Mouse (Mus musculus) retina, adult 2 months (tissue): Measurements from ENCODE around the gene Fxr2.

ENCODE experiments used
- DNase-seq: peaks from one replicate; pipeline ENCODE4 v3.0.0-alpha.2; 2012; ENCODE audit warnings: low read depth, low spot score

Fxr2 gene

DNA sequence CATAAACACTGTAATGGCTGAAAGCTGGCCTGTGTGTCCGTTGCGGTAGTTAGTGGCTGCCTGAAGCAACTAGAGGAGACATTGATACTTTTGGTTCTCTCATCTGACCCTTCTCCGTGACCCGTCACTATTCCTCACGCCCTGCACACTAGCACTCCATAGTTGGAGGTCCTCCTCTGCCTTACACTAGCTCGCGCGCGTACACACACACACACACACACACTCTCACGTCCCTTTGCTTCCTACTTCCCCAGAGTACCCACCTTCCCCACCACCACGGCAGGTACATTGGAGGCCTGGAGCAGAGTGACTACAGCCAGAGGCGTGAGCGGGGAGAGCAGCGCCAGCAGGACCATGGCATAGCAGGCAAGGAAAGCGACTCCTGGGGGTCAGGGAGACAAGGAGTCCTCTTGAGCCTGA lies 24.7 kb downstream of the Fxr2 start:
- DNase-seq, result no peak

GRCm38 (mm10) chr11:69661221-69661881 lies 28.6 kb downstream of the Fxr2 start:
- DNase-seq, result no peak

DNA sequence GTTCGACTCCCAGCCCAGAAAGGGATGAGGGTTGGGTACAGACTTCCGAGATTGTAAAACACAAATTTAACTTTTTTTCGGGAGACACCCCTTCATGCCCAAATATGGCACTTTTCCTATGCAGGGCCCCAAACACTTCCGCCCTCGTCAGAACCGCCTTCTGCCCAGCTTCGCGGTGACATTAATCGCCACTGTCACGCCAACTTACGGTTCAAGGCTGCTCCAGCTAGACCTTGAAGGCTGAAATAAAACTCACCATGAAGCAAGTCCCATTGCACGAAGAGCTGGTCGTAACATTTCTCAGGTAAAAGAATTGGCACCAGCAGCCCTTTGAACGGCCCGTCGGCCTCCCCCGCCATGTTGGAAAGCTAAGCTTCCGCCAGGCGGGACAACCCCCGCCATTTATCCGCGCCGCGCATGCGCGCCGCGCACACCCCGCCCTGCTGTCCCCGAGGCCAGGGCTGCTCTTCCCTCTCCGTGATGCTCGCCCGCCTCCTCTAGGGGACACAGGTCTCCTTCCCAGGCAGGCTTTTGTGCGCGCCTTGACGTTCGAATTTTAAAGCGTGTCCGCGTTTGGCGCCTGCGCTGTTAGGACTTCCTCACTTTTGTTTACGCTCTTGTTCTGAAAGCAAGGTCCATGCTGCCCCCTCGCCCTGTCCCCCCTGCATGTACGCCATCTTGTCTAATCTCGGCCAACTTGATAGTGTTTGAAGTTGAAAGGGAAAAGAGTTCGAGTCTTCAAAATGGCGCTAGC lies 29.6 kb downstream of the Fxr2 start, which contains the start of gene Mpdu1:
Gene Mpdu1 (minus strand): TSS at position 430 of the 754 bp plus-strand sequence.
- DNase-seq, result peak; percentile 90

DNA sequence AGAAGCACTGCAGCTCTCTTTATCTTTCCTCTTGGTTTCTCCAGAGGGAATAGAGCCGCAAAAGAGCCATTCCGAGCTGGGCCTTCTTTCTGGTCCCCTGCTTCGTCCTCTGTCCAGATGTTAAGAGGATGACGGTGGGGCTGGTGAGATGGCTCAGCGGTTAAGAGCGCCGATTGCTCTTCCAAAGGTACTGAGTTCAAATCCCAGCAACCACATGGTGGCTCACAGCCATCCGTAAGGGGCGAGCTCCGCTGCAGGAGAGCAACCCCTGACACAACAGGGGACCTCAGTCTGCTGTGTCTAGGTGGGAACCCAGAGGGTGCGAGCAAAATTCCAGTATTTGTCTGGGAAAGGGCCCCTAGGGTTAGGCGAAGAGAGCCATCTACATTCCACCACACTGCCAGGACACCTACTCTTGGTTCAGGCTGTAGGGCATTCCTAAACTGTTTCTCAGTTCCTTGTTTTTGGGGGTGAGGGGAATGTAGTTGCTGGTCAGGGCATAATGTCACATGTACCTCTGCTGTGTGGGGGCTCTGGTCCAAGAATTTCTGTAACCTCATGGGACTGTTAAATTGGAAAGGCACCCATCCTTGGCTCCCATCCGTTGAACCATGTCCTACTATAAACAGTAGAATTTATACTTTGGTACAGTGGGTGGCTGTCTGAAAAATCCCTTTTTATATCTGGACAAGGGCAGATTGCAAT lies 30.3 kb downstream of the Fxr2 start:
- no peak for DNase-seq

DNA sequence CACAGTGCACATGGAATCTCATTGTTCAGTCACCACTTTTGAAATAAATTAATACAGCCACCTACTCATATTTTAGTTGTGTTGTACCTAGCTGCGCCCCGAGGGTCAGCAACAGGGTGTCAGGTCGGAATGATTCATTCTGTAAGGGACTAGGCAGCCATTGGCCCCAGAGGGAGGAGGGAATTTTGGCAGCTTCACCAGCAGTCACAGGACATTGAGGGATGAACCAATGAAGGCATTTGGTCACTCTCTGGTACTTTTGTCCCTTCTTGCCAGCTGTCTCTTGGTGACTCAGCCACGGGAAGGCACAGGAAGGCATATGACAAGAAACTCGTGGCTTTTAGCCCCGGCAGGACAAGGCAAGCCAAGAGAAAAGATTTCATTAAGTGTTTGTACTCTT lies 31.0 kb downstream of the Fxr2 start:
- no peak for DNase-seq

DNA sequence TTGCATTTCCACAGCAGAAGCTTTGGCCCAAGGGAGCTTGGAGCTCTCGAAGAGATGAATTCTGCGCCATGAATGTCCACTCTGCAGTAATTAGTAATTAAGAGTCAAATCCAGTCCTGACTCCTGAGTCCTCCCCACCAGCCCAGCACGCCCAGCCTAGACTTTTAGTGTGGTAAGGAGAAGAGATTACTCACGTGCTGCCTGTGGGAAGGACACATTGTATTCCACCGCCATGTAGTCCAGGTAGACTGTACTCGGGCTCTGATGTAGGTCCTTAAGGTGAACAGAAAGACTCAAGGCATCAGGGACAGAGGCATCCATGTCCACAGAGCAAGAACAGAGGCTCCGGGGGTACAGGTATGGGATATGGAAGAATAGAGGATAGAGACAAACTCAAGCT lies 32.1 kb downstream of the Fxr2 start:
- DNase-seq, result no peak

DNA sequence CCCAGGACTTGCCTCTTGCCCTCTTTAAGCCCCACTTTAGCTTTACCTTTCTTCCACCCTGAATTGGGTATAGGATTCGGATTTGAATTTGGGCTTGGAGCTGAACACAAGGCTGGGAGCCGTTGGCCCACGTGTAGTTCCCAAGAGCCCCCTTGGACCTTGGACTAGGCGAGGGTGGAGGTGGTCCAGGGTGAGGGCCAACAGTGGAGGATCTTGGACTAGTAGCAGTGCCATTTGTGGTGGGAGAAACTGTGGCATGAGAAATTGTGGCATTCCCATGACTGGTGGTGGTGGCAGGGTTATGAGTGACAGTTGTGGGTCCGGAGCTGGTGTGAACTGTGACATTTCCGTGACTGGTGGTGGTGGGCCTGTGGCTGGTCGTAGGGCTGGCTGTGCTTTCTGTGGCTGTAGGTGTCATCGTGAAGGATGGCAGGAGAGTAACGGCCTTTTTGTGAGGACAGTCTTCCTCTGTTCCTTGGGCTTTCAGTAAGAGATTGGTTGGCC lies 32.7 kb downstream of the Fxr2 start:
- DNase-seq, result no peak

- no peak for DNase-seq
Measured at GRCm38 (mm10) chr11:69665961-69666664, 33.3 kb downstream of the Fxr2 start, which contains the start of gene Cd68. TSS of gene Cd68 (minus strand) at chr11:69666153.

GRCm38 (mm10) chr11:69666665-69667005 lies 33.8 kb downstream of the Fxr2 start:
- DNase-seq, result no peak

- DNase-seq, result peak; percentile 96
Measured at GRCm38 (mm10) chr11:69670786-69671725, 38.3 kb downstream of the Fxr2 start.

GRCm38 (mm10) chr11:69671726-69672124 lies 38.9 kb downstream of the Fxr2 start:
- DNase-seq, result no peak

DNA sequence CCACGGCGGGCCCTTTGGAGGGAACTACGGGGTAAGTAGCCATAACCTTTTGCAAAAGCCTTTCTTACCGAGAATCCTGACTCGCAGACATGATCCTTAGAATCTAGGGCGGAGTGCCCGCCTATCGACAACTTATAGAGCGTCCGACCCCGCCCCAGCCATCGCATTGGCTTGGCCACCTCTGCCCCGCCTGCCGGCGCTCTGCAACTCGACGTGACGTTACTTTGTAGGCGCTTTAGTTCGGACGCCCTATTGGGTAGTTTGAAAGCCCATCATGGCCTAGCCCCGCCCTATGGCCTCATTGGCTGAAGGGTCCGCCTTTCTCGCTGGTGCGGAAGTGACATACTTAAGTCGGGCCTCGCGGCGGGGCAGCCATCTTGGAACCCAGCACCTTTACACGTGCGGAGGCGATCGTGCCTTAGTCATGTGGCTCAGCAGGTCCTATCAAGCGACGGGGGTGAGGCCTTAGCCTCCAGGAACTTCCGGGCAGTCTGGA lies 39.5 kb downstream of the Fxr2 start, which contains the start of gene Eif4a1:
Gene Eif4a1 (minus strand): TSS at position 213 of the 496 bp plus-strand sequence.
- peak; percentile 99 for DNase-seq

GRCm38 (mm10) chr11:69679144-69679543 lies 46.4 kb downstream of the Fxr2 start:
- DNase-seq, result no peak

GRCm38 (mm10) chr11:69680136-69680855 lies 47.5 kb downstream of the Fxr2 start:
- DNase-seq, result no peak

DNA sequence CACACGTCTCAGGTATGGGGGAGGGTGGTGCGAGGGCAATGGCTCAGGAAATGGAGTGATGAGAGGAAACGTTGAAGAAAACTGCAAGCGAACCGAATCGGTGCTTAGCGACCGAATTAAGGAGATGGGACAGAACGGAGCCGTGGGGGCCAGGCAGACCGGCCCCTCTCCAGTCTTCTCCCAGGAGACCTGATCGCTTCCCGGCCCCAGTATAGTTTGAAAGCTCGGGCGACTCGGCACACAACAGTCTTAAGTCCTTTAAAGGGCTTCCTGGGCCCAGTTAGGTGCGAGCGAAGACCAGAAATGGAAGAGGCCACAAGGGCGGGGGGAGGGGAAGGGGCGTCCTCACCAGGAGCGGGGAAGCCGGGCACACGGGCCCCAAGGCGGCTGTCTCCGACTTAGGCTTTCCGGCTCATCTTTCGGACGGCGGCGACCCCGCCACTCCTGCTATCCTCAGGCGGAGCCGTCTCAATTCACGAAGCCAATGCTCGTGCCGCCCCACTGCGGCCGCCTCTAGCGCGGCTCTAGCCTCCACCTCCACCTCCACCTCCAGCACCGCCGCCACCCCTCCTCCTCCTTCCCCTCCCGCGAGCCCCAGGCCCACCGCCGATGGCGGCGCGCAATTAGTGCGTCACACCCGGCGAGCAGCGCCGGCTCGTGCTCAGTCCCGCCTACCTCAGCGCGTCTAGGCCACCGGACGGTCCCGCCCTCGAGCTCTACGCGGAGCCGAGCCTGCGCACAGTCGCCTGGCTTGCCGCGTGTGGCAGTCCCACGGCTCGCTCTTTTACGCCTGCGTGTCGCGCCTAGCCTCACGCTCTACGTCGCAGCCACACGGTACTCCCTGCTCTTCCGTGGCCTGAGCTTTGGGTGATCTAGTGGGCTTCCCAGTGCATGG lies 48.8 kb downstream of the Fxr2 start, which contains the start of gene Senp3:
Gene Senp3 (minus strand): TSS at position 771 of the 895 bp plus-strand sequence.
- DNase-seq, result peak; percentile 85

GRCm38 (mm10) chr11:69682209-69682839 lies 49.5 kb downstream of the Fxr2 start:
- no peak for DNase-seq

DNA sequence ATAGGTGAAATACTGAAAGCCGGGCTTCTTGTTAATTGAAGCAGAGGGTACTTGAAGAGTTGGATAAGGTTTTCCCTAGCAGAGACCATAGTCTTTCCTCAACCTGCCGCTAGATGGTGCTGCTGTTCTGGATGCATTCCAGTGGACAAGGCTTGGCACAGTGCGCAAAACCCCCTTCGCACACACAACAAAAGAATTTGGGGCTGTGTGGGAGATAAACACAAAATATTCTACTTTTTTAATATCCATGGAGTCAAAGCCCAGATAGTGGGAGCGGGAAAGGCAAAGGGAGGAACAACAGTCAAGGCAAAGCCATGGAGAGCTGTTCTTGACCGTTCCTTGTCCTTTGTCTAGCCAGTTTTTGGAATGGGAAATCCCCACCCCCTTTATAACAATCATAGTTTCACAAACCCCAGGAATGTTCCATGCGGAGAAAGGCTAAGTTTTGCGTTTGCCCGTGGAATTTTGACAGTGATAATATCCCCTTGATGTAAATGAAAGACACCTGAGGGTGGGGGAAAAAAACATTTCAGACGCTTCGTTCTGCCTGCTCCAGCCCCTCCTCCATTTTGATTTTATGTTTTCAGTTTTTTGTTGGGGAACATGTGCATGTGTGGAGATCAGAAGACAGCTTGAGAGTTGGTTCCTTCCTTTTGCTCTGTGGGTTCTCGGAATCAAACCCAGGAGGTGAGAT lies 50.2 kb downstream of the Fxr2 start:
- peak; percentile 79 for DNase-seq
